Mouse (Mus musculus) right cerebral cortex, adult 18-20 months (tissue): ENCODE measurements around the gene Gde1.
A peak's percentile ranks its signal among the peaks of the same experiment; 100 is the strongest.

Experiments used
- DNase-seq: peaks from one replicate; pipeline ENCODE4 v3.0.0; 2022; ENCODE audit warnings: mixed read lengths

The Gde1 gene

GRCm38 (mm10) chr7:118705101-118705961, at the start of gene Gde1:
Gene Gde1, minus strand, starts transcription at chr7:118705778.
- DNase-seq, result peak; percentile 96

DNA sequence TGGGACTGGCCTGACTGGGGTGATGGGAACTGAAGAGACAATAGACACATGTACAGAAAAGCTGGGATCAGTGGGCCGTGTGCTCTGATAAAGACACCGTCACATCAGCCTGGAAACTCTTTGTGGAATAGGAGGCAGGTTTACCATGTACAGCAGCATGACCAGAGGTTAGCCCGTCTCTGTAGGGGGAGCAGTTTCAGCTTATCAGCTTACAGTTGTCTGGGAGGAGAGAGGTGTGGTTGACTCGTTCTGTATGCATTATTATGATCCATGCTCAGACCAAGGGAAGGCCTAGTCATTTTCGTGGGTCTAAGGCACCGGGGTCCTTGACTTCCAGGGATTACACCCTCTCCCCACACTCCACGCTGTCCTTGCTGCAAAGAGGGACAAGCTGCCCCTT, 46.0 kb upstream of the Gde1 start:
- DNase-seq, result no peak

- DNase-seq, result no peak
These were observed 44.1 kb upstream of the Gde1 start for GRCm38 (mm10) chr7:118749706-118750105.

DNA sequence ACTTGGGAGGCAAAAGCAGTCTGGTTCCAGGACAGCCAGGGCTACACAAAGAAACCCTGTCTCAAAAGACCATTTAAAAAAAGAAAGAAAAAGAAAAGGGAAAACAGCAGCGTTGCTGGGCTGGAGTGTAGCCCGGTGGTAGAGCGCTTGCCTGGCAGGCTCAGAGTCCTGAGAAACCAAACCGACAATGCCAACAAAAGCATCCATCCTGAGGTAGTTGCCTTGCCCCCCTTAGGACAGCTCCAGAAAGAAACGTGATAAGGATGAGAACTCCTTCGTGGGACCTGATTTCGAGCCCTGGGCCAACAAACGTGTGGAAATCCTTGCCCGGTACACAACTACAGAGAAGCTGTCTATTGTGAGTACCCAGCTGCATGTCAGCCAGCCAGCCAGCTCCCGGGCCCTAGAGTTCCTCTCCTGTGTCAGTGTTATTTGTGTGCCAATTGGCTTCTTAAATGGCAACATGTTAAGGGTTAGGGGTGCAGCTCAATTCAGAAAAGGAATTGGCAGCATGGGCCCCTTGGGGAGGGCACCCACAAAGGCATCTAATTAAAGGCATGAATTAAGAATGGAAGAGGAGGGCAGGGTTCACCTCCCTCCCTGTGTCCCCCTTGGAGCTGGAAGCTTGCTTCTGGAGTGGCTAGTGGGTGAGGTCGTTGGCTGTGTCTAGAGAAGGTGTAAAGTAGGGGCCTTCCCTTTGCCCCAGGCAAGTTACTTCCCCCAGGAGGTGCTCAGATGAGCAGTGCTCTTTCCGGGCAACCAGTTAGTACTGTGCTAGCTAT, 42.5 kb upstream of the Gde1 start:
- peak; percentile 35 for DNase-seq

- DNase-seq, result no peak
These were observed 39.2 kb upstream of the Gde1 start for GRCm38 (mm10) chr7:118744766-118745165.

- no peak for DNase-seq
These were observed 36.7 kb upstream of the Gde1 start for GRCm38 (mm10) chr7:118742278-118742677.

- DNase-seq, result peak; percentile 97
These were observed 35.2 kb upstream of the Gde1 start for GRCm38 (mm10) chr7:118740532-118741338.

- DNase-seq, result peak; percentile 86
These were observed 34.5 kb upstream of the Gde1 start, which contains the start of gene Vps35l for GRCm38 (mm10) chr7:118739975-118740531. Gene Vps35l, plus strand, starts transcription at chr7:118740226.

GRCm38 (mm10) chr7:118738730-118739129, 33.2 kb upstream of the Gde1 start:
- DNase-seq, result no peak

- DNase-seq, result no peak
These were observed 27.6 kb upstream of the Gde1 start for GRCm38 (mm10) chr7:118733225-118733624.

GRCm38 (mm10) chr7:118731781-118732180, 26.2 kb upstream of the Gde1 start:
- DNase-seq, result no peak

GRCm38 (mm10) chr7:118728846-118729587, 23.4 kb upstream of the Gde1 start:
- no peak for DNase-seq

GRCm38 (mm10) chr7:118725459-118725858, 19.9 kb upstream of the Gde1 start:
- no peak for DNase-seq

GRCm38 (mm10) chr7:118723927-118724326, 18.3 kb upstream of the Gde1 start:
- DNase-seq, result no peak

DNA sequence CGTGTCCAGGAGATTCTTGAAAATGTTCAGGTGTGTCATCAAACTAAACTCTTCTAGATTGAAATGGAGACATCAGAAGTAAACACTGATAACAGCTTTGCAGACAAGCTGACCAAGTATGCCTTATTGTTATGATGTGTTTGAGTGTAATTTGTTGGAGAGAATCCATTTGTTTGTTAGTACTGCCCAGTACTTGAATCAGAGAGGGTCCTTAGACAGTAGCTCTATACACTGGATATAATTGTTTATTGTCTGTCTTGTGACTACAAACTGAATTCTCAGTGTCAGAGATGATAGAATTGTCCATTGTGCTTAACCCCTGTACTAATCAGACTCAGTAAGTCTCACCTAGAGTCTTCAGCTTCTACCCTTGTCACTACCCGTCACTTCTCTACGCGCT, 12.5 kb upstream of the Gde1 start:
- DNase-seq, result no peak

- no peak for DNase-seq
These were observed 9.3 kb upstream of the Gde1 start for GRCm38 (mm10) chr7:118714873-118715272.

DNA sequence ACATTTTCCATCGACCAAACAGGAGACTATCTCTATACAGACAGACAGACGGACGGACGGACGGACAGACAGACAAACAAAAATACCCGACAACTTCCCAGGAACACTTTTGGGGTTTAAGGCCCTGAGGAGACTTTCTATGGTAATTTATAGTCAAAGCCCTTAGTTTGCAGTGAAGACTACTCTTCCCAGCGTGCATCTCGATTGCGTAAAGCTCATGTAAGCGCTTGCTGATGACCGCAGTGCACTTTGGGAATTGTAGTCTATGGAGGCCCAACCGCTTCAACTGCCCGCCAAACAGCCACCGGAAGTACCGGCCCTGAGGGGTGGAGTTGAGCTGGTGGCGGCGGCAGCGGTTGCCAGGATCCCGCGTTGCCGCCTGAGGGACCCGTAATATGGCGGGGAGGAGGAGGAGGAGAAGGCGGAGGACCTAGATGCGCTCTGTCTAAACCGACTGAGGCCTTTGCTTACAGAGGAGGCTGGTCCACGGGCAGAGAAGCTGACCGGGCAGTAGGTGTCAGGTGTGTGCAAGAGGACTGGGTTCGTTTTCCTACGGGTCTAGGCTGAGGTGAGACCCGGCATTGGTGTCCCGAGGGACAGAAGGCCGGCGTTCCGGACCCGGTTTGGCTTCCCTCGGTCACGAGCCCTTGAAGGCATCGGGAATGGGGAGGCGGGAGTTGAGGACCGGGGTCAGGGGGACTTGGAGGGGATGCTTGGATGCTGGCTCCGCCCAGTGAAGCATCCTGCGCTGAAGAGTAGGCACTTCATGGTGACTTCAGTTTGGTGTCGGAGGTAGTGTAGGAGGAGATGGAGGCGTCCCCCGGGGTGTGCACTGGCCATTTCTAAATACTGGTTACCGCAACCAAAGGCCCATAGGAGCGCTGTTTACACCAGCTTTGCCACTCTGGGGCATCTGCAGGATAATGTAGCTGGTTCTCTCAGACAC, 6.9 kb upstream of the Gde1 start, which contains the start of gene Ccp110:
TSS of gene Ccp110 (plus strand) at position 325 of the 946 bp plus-strand sequence.
- DNase-seq, result peak; percentile 98

DNA sequence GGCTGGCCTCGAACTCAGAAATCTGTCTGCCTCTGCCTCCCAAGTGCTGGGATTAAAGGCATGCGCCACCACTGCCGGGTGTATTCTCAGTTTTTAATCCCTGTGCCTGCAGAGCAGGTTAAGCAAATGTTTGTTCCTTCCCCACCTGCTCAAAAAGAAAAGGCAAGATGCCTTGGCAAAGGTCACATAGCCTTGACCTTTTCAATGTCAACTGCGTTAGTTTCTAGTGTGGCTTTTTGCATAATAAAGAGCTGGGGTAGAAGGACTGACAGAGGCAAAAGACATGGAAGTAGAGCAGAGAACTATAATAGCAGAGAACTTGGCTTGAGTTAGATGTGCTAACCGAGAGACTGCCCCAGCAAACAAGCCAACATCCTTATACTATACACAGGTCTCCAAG, 5.2 kb upstream of the Gde1 start:
- no peak for DNase-seq

DNA sequence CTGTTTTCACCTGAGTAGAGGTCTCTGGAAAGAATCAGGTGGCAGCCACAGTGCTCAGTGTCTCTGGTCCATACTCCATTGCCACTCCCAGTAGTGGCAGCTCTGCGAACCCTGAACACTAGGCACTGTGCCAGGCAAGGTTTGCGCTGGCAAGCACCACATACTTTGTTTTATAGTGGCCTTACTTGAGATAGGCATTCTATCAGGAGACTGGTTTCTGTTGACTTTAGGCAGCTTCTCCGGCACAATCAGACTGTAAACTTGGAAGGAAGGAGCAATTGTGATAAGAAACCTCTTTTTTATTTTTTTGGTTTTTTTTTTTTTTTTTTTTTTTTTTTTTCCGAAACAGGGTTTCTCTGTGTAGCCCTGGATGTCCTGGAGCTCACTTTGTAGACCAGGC, 2.4 kb upstream of the Gde1 start:
- DNase-seq, result no peak

- no peak for DNase-seq
These were observed 1.6 kb upstream of the Gde1 start for GRCm38 (mm10) chr7:118707216-118707615.

- no peak for DNase-seq
These were observed 910 bp upstream of the Gde1 start for GRCm38 (mm10) chr7:118706488-118706887.
